Mouse (Mus musculus) gastrocnemius, postnatal 4 days (tissue): ENCODE measurements at regions not wholly inside any gene's neighbourhood (a gene's known extent, or its start where the extent isn't known, plus 50 kb on each side); places are given as distances from the start of the nearest gene placed in this dataset.

Experiments
- DNase-seq, 2 experiments: peaks; one replicate each; pipeline ENCODE4 v3.0.0; 2021 to 2022; ENCODE audit warnings: low spot score in 2 of 2, mixed read lengths in 2 of 2

GRCm38 (mm10) chr1:76638010-76638400, 876.9 kb downstream of the Epha4 start:
- no peak for DNase-seq

- no peak for DNase-seq
These were observed 873.6 kb downstream of the Epha4 start for GRCm38 (mm10) chr1:76641181-76641711.

- no peak for DNase-seq
These were observed 872.2 kb downstream of the Epha4 start for GRCm38 (mm10) chr1:76642703-76643102.

GRCm38 (mm10) chr1:76644895-76645294, 870.0 kb downstream of the Epha4 start:
- DNase-seq = no peak

GRCm38 (mm10) chr1:76654826-76655225, 860.1 kb downstream of the Epha4 start:
- no peak for DNase-seq

GRCm38 (mm10) chr1:76658228-76658627, 856.7 kb downstream of the Epha4 start:
- DNase-seq = no peak

GRCm38 (mm10) chr1:76660146-76660545, 854.7 kb downstream of the Epha4 start:
- DNase-seq = no peak

GRCm38 (mm10) chr1:76664381-76664780, 850.5 kb downstream of the Epha4 start:
- no peak for DNase-seq

GRCm38 (mm10) chr1:76676836-76677235, 838.1 kb downstream of the Epha4 start:
- no peak for DNase-seq

GRCm38 (mm10) chr1:76705556-76705955, 809.3 kb downstream of the Epha4 start:
- DNase-seq = no peak

GRCm38 (mm10) chr1:76717639-76718292, 797.1 kb downstream of the Epha4 start:
- no peak for DNase-seq

- no peak for DNase-seq
These were observed 790.4 kb downstream of the Epha4 start for GRCm38 (mm10) chr1:76724453-76724852.

GRCm38 (mm10) chr1:76737003-76737402, 777.9 kb downstream of the Epha4 start:
- DNase-seq = no peak

GRCm38 (mm10) chr1:76737663-76738062, 777.2 kb downstream of the Epha4 start:
- DNase-seq = no peak

- DNase-seq = no peak
These were observed 742.2 kb downstream of the Epha4 start for GRCm38 (mm10) chr1:76772694-76773093.

GRCm38 (mm10) chr1:76786871-76787270, 728.0 kb downstream of the Epha4 start:
- DNase-seq = no peak

GRCm38 (mm10) chr1:76793438-76793837, 721.5 kb downstream of the Epha4 start:
- no peak for DNase-seq

GRCm38 (mm10) chr1:76819906-76820305, 695.0 kb downstream of the Epha4 start:
- no peak for DNase-seq

- DNase-seq = no peak
These were observed 693.3 kb downstream of the Epha4 start for GRCm38 (mm10) chr1:76821610-76822009.

- DNase-seq = no peak
These were observed 685.2 kb downstream of the Epha4 start for GRCm38 (mm10) chr1:76829690-76830089.

- no peak for DNase-seq
These were observed 682.6 kb downstream of the Epha4 start for GRCm38 (mm10) chr1:76832311-76832710.

- DNase-seq = no peak
These were observed 679.7 kb downstream of the Epha4 start for GRCm38 (mm10) chr1:76835028-76835683.

GRCm38 (mm10) chr1:76849346-76849745, 665.5 kb downstream of the Epha4 start:
- DNase-seq = no peak
